Mouse (Mus musculus): Measurements from ENCODE around the gene Sh3d19. TPM values are rescaled to one million over a fixed set of nuclear protein-coding genes. Genes with fewer than 3 reads are reported as not detected.

The Sh3d19 gene
- polyA plus RNA-seq, 1 experiment from 2014 or later: 26.7 TPM

DNA sequence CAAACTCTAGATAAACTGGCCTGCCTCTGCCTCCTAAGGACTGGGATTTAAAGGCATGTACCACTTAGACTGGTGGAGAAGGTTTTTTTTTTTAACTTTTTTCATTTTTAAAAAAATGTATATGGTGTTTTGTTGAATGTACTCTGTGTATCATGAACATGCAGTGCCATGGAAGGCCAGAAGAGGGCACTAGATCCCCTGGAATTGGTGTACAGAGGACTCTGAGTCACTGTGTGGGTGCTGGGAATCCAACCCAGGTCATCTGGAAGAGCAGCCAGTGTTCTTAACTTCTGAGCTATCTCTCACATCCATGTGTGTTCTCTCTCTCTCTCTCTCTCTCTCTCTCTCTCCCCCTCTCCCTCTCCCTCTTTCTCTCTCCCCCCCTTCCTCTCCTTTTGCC is 151.2 kb downstream of the Sh3d19 start:
- Histone ChIP-seq H3K27ac (ENCODE audit: low read length) (no peak overlapping the region), H3K4me1 (replicated peaks; ENCODE audit: control insufficient read depth, insufficient read depth, low read length) (no peaks in the 10 kb centered on the region), H3K36me3 (ENCODE audit: control insufficient read depth, insufficient read depth, low read length) (peaks cover 27% of the 10 kb centered on the region), H3K9ac (ENCODE audit: low read length) (no peak overlapping the region), H3K27me3 (ENCODE audit: control insufficient read depth, insufficient read depth, low read depth, low read length) (no peaks in the 10 kb centered on the region), H3K9me3 (ENCODE audit: control insufficient read depth, low read length) (peaks cover 4% of the 10 kb centered on the region; the same call in 1 of the 2 replicates), H3K4me3 (ENCODE audit: low read length) (no peak overlapping the region), H3K4me2 (ENCODE audit: low read depth, low read length) (no peak overlapping the region)
- ATAC-seq (ENCODE audit: low read depth): no peak

GRCm38 (mm10) chr3:86123251-86123746 is 152.4 kb downstream of the Sh3d19 start:
- H3K27ac ChIP-seq (ENCODE audit: low read length): no peak overlapping the region
- no peak overlapping the region for H3K4me3 ChIP-seq (ENCODE audit: low read length)
- no peak overlapping the region for H3K4me2 ChIP-seq (ENCODE audit: low read depth, low read length)
- no peaks in the 10 kb centered on the region for H3K4me1 ChIP-seq (replicated peaks; ENCODE audit: control insufficient read depth, insufficient read depth, low read length)
- peaks cover 28% of the 10 kb centered on the region for H3K36me3 ChIP-seq (ENCODE audit: control insufficient read depth, insufficient read depth, low read length)
- WGBS: 53% methylated on average over 8 of the region's 8 CpGs
- no peak overlapping the region for H3K9ac ChIP-seq (ENCODE audit: low read length)
- H3K9me3 ChIP-seq (ENCODE audit: control insufficient read depth, low read length): peaks cover 4% of the 10 kb centered on the region; the same call in 1 of the 2 replicates
- ATAC-seq (ENCODE audit: low read depth): no peak
- no peaks in the 10 kb centered on the region for H3K27me3 ChIP-seq (ENCODE audit: control insufficient read depth, insufficient read depth, low read depth, low read length)

- no peaks in the 10 kb centered on the region for H3K27me3 ChIP-seq (ENCODE audit: control insufficient read depth, insufficient read depth, low read depth, low read length)
- H3K9me3 ChIP-seq (ENCODE audit: control insufficient read depth, low read length): no peaks in the 10 kb centered on the region
- ATAC-seq (ENCODE audit: low read depth): peak; percentile 26; the same call in 1 of the 2 replicates
- no peak overlapping the region for H3K27ac ChIP-seq (ENCODE audit: low read length)
- peaks cover 9% of the 10 kb centered on the region for H3K36me3 ChIP-seq (ENCODE audit: control insufficient read depth, insufficient read depth, low read length)
- H3K9ac ChIP-seq (ENCODE audit: low read length): no peak overlapping the region
- no peak overlapping the region for H3K4me2 ChIP-seq (ENCODE audit: low read depth, low read length)
- no peak overlapping the region for H3K4me3 ChIP-seq (ENCODE audit: low read length)
- H3K4me1 ChIP-seq (replicated peaks; ENCODE audit: control insufficient read depth, insufficient read depth, low read length): no peaks in the 10 kb centered on the region
- WGBS: 9% methylated on average over 6 of the region's 6 CpGs
Measured at GRCm38 (mm10) chr3:86129757-86130156, 158.8 kb downstream of the Sh3d19 start.

GRCm38 (mm10) chr3:86134939-86135638 is 164.2 kb downstream of the Sh3d19 start:
- no peaks in the 10 kb centered on the region for H3K4me1 ChIP-seq (replicated peaks; ENCODE audit: control insufficient read depth, insufficient read depth, low read length)
- no peak for ATAC-seq (ENCODE audit: low read depth)
- H3K9ac ChIP-seq (ENCODE audit: low read length): no peak overlapping the region
- H3K27me3 ChIP-seq (ENCODE audit: control insufficient read depth, insufficient read depth, low read depth, low read length): no peaks in the 10 kb centered on the region
- H3K36me3 ChIP-seq (ENCODE audit: control insufficient read depth, insufficient read depth, low read length): peaks cover 36% of the 10 kb centered on the region
- no peak overlapping the region for H3K27ac ChIP-seq (ENCODE audit: low read length)
- H3K9me3 ChIP-seq (ENCODE audit: control insufficient read depth, low read length): no peaks in the 10 kb centered on the region
- H3K4me2 ChIP-seq (ENCODE audit: low read depth, low read length): no peak overlapping the region
- H3K4me3 ChIP-seq (ENCODE audit: low read length): no peak overlapping the region
- WGBS: 88% methylated on average over 6 of the region's 6 CpGs

- Histone ChIP-seq H3K27me3 (ENCODE audit: control insufficient read depth, insufficient read depth, low read depth, low read length) (no peaks in the 10 kb centered on the region), H3K9ac (ENCODE audit: low read length) (no peak overlapping the region), H3K9me3 (ENCODE audit: control insufficient read depth, low read length) (no peaks in the 10 kb centered on the region), H3K27ac (ENCODE audit: low read length) (no peak overlapping the region), H3K4me1 (replicated peaks; ENCODE audit: control insufficient read depth, insufficient read depth, low read length) (peaks cover 8% of the 10 kb centered on the region), H3K4me2 (ENCODE audit: low read depth, low read length) (no peak overlapping the region), H3K4me3 (ENCODE audit: low read length) (no peak overlapping the region), H3K36me3 (ENCODE audit: control insufficient read depth, insufficient read depth, low read length) (peaks cover 43% of the 10 kb centered on the region)
- 67% methylated on average over 6 of the region's 6 CpGs for WGBS
- no peak for ATAC-seq (ENCODE audit: low read depth)
Measured at GRCm38 (mm10) chr3:86135886-86136563, 165.1 kb downstream of the Sh3d19 start.

DNA sequence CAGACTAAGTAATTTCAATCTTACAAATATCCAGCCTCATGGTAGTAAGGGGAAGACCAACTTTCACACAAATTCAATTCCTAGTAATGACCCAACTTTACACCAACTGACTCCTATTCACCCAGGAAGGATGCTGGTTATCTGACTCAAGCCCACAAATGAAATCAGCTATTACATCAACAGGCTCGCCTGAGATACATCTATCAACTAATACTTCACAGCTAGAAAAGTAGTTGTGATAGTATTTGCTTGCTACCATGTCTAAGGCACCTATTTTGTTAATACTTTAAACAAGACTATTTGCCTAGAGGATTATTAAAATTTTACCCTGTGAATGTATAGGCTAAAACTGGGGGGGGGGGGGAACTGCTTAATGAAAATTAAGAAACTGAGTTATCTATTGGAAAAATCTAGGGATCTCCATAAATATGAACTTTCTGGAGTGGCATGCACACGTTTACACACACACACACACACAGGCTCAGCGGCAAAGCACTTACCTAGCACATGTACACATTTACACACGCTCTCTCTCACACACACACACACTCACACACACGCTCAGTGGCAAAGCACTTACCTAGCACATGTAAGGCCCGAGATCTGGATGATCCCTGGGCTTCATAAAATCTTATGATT is 166.1 kb downstream of the Sh3d19 start:
- Histone ChIP-seq H3K4me3 (ENCODE audit: low read length) (no peak overlapping the region), H3K9me3 (ENCODE audit: control insufficient read depth, low read length) (no peaks in the 10 kb centered on the region), H3K27me3 (ENCODE audit: control insufficient read depth, insufficient read depth, low read depth, low read length) (no peaks in the 10 kb centered on the region), H3K9ac (ENCODE audit: low read length) (no peak overlapping the region), H3K36me3 (ENCODE audit: control insufficient read depth, insufficient read depth, low read length) (peaks cover 43% of the 10 kb centered on the region), H3K27ac (ENCODE audit: low read length) (no peak overlapping the region), H3K4me1 (replicated peaks; ENCODE audit: control insufficient read depth, insufficient read depth, low read length) (peaks cover 12% of the 10 kb centered on the region), H3K4me2 (ENCODE audit: low read depth, low read length) (no peak overlapping the region)
- ATAC-seq (ENCODE audit: low read depth): no peak
- WGBS: 82% methylated on average over 6 of the region's 6 CpGs

DNA sequence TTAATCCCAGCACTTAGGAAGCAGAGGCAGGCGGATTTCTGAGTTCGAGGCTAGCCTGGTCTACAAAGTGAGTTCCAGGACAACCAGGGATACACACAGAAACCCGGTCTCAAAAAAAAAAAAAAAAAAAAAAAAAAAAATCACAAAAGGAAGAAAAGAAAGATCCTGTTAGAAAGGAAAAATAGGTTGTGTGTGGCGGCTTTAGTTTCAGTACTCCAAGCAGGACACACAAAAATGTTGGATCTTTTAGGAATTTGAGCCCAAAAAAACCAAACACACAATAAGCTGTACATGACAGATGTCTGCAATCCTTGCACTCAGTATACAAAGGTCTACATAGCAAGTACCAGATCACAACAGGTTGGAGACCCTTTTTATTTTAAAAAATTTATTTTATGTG is 168.8 kb downstream of the Sh3d19 start:
- 94% methylated on average over 4 of the region's 4 CpGs for WGBS
- Histone ChIP-seq H3K27me3 (ENCODE audit: control insufficient read depth, insufficient read depth, low read depth, low read length) (no peaks in the 10 kb centered on the region), H3K36me3 (ENCODE audit: control insufficient read depth, insufficient read depth, low read length) (peaks cover 39% of the 10 kb centered on the region), H3K9me3 (ENCODE audit: control insufficient read depth, low read length) (no peaks in the 10 kb centered on the region), H3K27ac (ENCODE audit: low read length) (no peak overlapping the region), H3K4me1 (replicated peaks; ENCODE audit: control insufficient read depth, insufficient read depth, low read length) (peaks cover 12% of the 10 kb centered on the region), H3K4me3 (ENCODE audit: low read length) (no peak overlapping the region), H3K4me2 (ENCODE audit: low read depth, low read length) (no peak overlapping the region), H3K9ac (ENCODE audit: low read length) (no peak overlapping the region)
- no peak for ATAC-seq (ENCODE audit: low read depth)

GRCm38 (mm10) chr3:86141366-86141765 is 170.5 kb downstream of the Sh3d19 start:
- peaks cover 12% of the 10 kb centered on the region for H3K4me1 ChIP-seq (replicated peaks; ENCODE audit: control insufficient read depth, insufficient read depth, low read length)
- no peaks in the 10 kb centered on the region for H3K9me3 ChIP-seq (ENCODE audit: control insufficient read depth, low read length)
- H3K9ac ChIP-seq (ENCODE audit: low read length): peak overlapping the region; percentile 100
- ATAC-seq (ENCODE audit: low read depth): no peak
- peak overlapping the region; percentile 71 for H3K4me3 ChIP-seq (ENCODE audit: low read length)
- WGBS: 4% methylated on average over 7 of the region's 7 CpGs
- peak overlapping the region; percentile 82; the same call in 1 of the 2 replicates for H3K27ac ChIP-seq (ENCODE audit: low read length)
- H3K4me2 ChIP-seq (ENCODE audit: low read depth, low read length): peak overlapping the region; percentile 78
- H3K36me3 ChIP-seq (ENCODE audit: control insufficient read depth, insufficient read depth, low read length): peaks cover 26% of the 10 kb centered on the region
- no peaks in the 10 kb centered on the region for H3K27me3 ChIP-seq (ENCODE audit: control insufficient read depth, insufficient read depth, low read depth, low read length)

GRCm38 (mm10) chr3:86141886-86142262 is 171.0 kb downstream of the Sh3d19 start:
- 0% methylated on average over 18 of the region's 18 CpGs for WGBS
- peak overlapping the region; percentile 82 for H3K27ac ChIP-seq (ENCODE audit: low read length)
- H3K9me3 ChIP-seq (ENCODE audit: control insufficient read depth, low read length): no peaks in the 10 kb centered on the region
- H3K4me1 ChIP-seq (replicated peaks; ENCODE audit: control insufficient read depth, insufficient read depth, low read length): peaks cover 12% of the 10 kb centered on the region
- no peaks in the 10 kb centered on the region for H3K27me3 ChIP-seq (ENCODE audit: control insufficient read depth, insufficient read depth, low read depth, low read length)
- H3K9ac ChIP-seq (ENCODE audit: low read length): peak overlapping the region; percentile 100
- ATAC-seq (ENCODE audit: low read depth): peak; percentile 32
- peaks cover 25% of the 10 kb centered on the region for H3K36me3 ChIP-seq (ENCODE audit: control insufficient read depth, insufficient read depth, low read length)
- H3K4me2 ChIP-seq (ENCODE audit: low read depth, low read length): peak overlapping the region; percentile 78
- H3K4me3 ChIP-seq (ENCODE audit: low read length): peak overlapping the region; percentile 71
